Mouse (Mus musculus) hematopoietic stem cell, adult 5-6 weeks (primary cell): ENCODE data around the gene Arl11. TPM values are rescaled to one million over a fixed set of nuclear protein-coding genes. Genes with fewer than 3 reads are reported as not detected.

ENCODE experiments used
- total RNA-seq: library from RNA; stranded (forward); fragments of 172-1452, 232-1000 nt; gene quantifications from 2 replicates; pipeline ENCODE4 v1.2.3, GENCODE M21; 2017

The Arl11 gene
- total RNA-seq, 1 experiment from 2014 or later = 7.5 TPM

Other genes starting within 250 kb of the Arl11 start
- gene Sacs, start 171.3 kb upstream of the Arl11 start, total RNA-seq = 29.0 TPM in 2 replicates
- gene Sgcg, start 51.3 kb upstream of the Arl11 start, total RNA-seq = not detected in 2 replicates
- gene Ebpl, start 50.7 kb downstream of the Arl11 start, total RNA-seq = 3.8 and 6.6 TPM in 2 replicates
- 64.2 and 69.5 TPM in 2 replicates for gene Kpna3, start 130.1 kb downstream of the Arl11 start, total RNA-seq
- gene Spryd7, start 247.1 kb downstream of the Arl11 start, total RNA-seq = 17.9 and 25.3 TPM in 2 replicates